Mouse (Mus musculus) adrenal gland, postnatal 25 days (tissue): Measurements from ENCODE around the gene Ank3. TPM values are rescaled to one million over a fixed set of nuclear protein-coding genes. Genes with fewer than 3 reads are reported as not detected.

Experiments
- DNase-seq: peaks from one replicate; pipeline ENCODE4 v3.0.0; 2021; ENCODE audit warnings: mixed read lengths
- total RNA-seq: library from RNA; stranded (reverse); gene quantifications from 2 replicates; pipeline ENCODE4 v1.2.3, GENCODE M21; 2021

The Ank3 gene
- total RNA-seq, 1 experiment from 2014 or later, result 18.2 TPM

DNA sequence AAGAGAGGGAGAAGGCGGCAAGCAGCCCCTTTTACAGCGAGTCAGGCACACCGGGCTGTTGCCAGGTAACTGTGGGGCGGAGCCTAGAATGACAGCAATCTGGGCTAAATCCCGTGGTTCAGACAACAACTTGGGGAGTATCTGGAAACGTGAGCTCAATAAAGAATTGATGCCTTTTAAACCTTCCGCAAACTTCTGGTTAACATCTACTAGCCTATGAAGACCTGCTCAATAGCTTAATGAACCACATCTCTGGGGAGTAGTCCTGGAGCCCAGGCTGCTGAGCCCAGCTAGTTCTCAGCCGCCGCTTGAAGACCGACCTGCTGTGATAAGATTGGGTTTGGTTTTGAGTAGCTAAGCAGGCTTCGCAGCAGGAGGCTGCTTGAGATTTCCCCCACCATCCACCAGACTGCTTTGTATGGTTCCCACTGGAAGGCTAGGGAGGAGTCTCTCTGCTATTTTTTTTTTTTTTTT, 175.7 kb downstream of the Ank3 start:
- peak; percentile 17 for DNase-seq

DNA sequence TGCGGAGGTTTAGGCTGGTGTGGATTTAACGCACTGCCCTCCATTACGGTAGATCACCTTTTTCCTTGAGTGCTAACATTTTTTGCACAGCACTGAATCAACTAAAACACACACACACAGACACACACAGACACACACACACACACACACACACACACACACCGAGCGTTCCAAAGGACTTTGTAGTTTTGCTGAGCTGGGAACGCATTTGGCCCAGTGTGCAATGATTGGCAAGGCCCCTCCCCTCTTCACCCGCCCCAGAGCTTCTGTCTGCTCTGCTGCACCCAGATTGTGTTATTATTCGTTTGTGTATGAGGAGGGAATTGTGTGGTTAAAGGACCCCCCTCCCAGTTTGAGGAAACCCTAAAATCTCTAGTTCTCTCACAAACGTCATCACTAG, 176.3 kb downstream of the Ank3 start:
- no peak for DNase-seq

DNA sequence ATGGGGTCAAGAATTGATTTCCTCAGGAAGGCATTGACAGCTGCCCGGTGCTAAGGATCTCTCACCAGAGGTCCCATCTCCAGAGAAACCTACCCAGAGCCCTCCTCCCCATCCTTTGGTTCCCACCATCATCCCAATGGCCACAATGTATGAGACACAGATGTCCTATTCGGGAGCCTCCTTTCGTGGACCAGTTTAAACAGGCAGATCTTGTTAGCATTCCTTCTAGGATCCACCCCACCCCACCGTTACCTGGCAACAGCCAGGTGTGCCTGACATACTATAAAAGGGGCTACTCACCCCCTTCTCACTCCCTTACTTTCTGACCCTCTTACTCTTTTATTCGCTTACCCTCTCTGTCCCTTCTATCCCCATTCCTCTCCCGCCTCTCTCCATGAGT, 176.9 kb downstream of the Ank3 start:
- no peak for DNase-seq

DNA sequence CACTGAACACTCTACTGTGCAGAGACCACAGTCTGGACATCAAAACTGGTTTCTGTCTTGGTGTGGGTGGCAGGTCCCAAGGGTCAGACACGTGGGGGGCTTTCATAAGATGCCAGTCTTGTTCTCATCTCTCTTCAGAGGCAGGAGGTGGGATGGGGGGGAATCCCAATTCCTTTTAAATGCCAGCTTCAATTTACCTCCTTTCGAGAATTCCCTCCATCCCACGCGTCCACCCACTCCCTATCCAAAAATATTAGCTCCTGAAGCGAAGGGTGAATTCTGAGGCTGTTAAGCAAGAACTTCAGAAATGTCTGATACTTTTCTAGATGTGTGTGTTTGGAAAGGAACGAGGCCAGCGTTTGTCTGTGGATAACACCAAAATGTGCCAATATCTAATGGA, 177.7 kb downstream of the Ank3 start:
- DNase-seq, result no peak

DNA sequence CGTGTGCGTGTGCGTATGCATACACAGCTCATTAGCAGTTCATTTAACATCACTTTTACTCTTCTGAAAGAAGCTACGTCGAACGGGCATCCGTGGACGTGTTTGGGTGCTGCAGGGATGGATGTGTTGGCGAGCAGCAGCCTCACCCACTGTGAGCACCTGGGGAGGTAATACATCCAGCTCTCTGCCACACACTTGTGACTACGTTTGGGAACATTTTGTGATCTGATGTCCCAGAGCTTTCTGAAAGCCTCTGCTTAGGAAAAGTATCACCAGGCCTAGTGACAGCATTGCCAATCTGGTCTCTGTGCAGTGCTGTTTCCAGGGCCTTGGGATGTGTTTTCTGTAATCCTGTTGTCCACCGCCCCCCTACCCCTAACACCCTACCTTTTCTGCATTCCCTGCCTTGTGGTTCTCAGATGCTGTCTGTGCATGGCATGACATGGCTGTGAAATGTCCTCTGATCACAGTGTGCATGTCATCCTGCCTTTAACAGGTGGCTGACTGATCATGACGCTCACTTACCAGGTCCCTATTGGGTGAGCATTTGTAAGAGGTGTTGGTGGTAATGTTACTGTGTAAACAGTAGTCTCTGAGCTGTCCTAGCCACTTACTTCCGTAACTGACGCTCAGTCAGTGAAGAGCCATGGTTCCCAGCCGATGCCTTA, 178.6 kb downstream of the Ank3 start:
- DNase-seq, result no peak

DNA sequence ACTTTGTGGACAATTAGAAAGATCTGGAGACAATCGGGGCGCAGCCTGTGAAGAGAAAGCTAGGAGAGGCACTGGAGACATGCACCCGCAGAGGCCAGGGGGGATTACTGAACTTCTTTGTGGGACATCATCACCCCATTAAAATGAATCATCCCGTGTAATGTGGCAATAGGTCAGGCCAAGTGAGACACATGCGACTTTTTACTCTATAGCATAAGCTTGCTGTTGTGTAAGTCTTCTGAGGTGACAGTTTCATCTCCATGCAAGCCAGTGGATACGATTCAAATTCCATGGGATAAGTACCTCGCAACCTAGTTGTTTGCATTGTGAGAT, 179.1 kb downstream of the Ank3 start:
- no peak for DNase-seq

DNA sequence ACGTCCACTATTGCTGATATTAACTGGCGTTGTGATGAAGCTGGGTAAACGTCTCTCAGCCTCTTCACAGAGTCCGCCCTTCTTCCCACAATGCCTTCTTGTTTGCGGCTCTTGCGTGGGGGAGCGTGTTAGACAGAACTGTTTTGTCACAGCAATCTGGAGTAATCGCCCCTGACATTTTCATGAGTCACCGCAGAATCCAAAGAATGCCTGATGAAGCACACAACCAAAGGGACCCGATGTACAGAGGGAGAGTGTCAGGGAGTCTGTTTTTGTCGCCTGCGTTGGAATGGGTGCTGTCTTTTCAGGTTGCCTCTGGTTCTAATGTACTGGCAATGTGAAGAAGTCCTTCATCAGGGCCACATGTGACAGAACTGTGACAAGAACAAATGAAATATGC, 181.0 kb downstream of the Ank3 start:
- peak; percentile 46 for DNase-seq

DNA sequence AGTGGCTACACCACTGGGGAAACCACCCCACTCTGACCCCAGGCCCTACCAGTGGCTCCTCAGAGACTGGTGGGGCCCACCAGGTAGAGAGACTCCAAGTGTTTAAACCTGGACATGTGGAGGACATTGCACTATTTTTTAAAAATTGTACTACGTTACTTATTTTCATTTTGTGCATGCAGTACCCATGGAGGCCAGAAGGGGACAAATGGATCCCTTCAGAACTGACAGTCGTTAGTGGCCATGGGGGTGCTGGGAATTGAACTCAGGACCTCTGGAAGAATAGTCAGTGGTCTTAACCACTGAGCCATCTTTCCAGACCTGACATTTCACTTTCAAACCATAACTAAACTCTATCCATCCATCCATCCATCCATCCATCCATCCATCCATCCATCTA, 183.0 kb downstream of the Ank3 start:
- no peak for DNase-seq

DNA sequence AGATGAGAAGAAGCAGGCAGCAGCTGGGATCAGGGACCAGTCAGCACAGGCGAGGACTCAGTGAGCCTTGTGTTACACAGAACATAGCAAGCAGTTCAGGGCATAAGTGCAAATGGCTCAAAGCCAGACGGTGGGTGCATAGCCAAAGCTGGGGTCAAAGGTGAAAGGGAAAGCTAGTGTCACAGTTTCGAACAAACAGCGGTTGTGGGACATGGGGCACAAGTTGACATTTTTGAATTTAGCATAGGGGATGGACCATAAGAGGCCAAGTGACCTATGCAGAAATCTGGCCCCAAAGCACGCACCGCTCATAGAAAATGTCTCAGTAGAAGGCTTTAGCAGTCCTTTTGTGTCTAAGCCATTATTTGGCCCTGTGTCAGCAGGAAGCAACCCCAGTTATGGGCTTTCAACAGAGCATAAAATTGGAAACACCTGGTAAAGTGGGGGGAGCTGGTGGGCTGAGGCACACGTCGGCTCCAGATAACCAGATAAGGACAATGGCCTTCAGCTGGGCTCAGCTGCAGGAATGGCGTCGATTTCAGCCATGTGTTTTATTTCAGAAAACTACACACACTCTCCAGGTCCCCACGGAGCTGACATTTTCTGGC, 185.4 kb downstream of the Ank3 start:
- DNase-seq, result no peak

DNA sequence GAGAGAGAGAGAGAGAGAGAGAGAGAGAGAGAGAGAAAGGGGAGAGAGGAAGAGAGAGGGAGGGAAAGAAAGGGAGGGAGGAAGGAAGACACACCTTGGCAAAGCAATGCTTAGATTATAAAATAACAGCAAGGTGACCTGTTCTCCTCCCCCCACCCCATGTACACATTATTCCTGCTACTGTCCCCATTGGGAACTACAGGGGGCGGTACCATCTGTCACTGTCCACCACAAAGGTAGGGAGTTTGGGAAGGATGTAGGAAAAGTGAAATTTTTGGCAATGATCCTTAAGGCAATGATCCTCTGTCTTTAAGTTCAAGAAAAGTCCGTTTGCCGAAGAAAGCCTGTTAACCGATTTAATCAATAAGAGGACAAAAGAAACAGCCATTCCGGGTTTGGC, 186.0 kb downstream of the Ank3 start:
- no peak for DNase-seq

DNA sequence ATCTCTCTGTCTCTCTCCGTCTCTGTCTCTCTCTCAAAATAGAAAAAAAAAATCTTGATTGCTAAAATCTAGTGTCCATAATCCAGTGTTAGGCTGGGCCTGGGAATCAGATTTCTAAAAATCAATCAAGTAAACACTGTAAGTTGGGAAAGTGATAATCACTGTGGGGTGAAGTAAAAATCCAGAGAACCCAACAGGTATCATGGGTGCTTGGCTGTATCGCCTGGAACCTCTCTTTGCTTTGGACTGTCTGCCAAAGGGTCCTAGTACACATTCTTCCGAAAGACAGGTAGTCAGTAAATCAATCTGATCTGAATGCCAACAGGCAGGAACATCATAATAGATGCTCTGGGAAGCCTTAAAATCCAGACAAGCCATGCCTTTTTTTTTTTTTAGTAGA, 186.7 kb downstream of the Ank3 start:
- DNase-seq, result no peak

DNA sequence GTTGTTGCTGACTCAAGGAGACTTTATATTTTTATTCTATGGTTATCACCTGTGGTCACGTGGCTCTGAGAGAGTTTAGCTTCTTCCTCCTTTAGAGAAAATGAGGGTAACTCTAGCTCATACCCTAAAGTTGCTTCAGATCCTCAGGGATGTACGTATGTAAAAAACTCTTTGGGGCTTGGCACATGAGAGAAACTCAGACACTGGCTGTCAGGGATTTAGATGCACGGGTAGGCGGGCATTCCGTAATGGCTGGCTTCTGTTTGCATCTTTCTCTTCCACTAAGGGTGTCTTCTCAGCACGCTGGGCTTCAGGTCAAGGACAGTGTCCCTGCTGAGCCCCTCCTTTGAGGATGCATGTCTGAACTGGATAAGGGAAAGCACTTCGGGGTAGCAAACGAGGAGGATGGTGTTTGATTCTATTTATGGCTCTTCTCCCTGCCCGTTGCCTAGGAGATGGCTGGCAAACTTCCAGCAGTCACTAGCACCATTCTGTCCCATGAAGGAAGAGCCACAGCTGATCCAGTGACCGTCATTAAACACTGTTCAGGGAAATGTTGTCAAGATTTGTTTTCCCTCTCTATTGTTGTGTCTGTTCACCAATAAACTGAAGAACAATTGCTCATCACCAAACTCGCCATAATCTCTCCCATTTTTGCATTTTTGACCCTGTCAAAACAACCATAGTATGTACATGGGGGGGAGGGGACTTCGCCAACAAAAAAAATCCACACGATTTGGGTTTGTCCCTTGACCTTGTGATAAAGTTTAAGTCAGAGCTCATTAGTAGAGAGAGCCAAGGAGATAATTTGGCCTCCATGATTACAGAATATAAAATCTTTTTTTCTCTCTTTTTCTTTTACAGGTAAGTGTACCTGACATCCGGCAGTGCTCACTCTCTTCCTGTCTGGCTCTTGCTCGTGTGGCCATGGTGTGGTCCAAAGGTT, 195.9 kb downstream of the Ank3 start:
- DNase-seq, result peak; percentile 71

DNA sequence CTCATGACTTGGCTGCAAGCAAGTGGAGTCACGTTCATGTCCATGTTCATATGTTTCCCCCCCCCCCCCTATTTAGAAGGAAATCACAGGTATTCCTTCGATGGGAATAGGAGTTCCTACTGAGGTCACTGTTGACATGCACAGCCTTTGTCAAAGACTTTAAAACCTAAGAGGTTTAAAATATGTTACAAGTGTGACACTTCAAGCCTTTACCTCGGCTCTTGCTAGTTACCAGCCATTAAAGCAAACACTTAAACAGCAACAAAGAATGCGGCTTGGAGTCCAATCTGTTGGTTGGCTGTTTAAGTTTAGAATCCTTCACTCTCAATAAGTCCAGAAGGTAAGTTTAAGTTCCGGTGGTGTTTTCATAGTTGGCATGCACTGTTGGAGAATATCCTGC, 196.9 kb downstream of the Ank3 start:
- DNase-seq, result no peak

DNA sequence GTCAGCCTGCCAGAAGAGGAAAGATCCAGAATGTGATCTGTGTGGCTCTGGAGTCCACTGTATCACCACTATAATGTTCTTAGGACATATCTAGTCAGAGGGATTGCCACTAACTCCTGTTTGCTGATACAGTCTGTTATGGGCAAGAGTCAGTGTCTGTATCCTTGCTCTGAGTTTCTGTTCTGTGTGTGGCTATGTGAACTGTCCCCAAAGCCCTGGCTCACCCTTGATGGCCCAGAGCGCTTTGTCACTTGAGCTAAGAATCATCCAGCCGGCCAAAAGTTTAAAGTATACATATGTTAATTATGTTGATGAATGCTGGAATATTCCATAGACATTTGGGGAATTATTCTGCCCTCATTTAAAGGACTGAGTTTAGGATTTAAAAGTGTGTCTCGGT, 202.9 kb downstream of the Ank3 start:
- no peak for DNase-seq

DNA sequence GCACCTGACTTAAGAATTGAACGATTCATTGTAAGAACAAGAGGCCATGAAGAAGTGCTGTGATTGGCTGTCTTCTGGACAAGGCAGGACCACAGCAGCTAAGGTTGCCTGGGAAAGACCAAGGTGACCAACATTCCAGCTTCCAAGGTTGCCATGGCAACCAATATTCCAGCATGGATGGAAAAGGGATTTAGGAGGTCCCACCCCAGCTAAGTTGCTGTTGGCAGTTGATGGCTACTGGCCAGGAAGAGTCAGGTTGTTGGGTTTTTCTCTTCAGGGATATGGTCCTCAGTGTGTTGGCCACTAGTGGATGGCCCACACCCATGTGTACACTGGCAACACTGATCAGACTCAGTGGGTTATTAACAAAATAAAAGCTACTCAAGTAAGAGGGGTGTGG, 204.1 kb downstream of the Ank3 start:
- DNase-seq, result no peak

DNA sequence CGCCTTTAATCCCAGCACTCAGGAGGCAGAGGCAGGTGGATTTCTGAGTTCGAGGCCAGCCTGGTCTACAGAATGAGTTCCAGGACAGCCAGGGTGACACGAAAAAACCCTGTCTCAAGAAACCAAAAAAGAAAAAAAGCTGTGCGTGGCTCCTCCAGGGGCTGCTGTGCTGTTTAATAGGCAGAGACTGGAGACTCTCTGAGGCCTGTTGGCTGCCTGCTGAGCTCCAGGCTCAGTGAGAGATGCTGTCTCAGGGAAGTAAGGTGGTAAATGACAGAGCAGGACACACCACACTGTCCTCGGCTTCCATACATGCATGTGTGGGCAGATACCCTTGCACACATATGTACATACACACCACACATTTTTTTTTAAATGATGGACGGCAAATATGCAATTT, 206.0 kb downstream of the Ank3 start:
- no peak for DNase-seq

DNA sequence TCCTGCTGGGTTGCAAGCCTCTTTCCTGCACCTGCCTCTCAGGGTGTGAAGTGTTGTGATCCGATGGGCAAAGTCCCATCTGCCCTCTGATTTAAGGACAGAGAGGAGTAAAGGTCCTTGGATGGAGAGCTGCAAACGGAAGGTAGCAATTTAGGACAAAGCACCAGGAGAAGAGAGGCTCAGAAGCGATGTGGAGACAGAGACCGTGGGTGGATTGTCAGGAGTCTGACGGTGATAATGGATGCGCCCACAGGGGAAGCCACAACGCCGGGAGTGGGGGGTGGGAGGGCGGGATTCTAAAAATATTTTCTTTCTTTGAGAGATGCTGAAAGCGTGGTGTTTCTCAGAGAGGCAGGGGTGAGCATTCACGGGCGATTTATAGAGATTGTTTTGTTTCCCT, 206.6 kb downstream of the Ank3 start:
- DNase-seq, result no peak

DNA sequence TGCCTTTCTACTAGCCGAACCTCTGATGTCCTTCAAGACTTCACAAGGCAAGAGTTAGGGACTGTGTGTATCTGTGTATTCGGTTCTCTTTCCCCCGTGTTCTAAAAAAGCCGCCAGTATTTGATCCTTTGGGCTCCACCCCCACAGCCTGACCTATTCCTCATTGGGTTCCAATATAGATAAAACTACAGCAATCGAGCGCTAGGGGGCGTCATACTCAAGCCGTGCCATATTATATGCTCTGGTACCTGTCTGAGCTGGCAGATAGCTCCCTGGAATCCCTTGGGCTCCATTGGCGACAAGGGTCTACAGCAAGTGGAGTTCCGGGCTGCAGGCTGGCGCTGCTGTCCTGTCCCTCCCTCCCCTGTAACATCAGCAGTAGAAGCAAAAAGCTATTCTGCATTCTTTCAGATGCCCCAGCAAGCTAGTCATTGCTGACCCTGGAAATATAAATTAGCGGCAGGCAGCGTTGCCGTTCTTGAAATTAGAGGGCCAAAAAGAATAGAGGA, 209.1 kb downstream of the Ank3 start:
- DNase-seq, result no peak

DNA sequence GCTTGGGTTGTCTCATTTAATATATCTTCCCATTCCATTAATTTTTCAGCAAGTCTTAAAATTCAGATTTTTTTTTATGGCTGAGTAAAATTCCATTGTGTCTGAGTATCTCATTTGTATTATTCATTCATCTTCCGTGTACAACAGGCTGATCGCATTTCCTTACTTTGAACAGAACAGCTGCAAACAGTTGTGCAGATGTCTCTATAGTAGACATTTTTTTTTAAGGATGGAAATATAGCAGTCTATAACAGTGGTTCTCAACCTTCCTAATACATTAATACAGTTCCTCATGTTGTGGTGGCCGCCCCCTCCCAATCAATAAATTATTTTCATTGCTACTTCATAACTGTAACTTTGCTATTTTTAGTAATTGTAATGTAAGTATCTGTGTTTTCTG, 212.7 kb downstream of the Ank3 start:
- no peak for DNase-seq

DNA sequence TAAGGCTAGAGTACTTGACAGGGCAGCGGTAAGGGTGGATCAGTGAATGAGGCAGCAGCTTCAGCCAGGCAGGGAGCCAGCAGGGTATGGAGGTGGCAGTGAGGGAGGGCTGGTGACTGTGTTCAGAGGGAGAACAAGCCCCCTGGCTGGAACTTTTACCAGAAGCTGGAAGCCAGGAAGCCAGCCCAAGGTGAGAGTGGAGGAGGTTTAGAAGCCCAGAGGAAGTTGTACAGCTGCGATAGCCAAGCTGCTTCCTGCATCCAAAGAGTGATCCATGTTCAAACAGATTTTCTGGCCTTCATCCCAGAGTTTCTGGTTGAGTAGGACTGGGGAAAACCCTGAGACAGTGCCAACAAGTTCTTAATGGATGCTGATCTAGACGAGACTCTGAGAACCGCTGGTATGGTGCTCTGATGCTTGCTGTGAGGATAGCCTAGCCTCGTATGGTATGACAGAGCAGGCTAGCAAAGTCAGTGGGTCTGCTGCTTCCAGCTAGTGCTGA, 213.3 kb downstream of the Ank3 start:
- DNase-seq, result peak; percentile 34

DNA sequence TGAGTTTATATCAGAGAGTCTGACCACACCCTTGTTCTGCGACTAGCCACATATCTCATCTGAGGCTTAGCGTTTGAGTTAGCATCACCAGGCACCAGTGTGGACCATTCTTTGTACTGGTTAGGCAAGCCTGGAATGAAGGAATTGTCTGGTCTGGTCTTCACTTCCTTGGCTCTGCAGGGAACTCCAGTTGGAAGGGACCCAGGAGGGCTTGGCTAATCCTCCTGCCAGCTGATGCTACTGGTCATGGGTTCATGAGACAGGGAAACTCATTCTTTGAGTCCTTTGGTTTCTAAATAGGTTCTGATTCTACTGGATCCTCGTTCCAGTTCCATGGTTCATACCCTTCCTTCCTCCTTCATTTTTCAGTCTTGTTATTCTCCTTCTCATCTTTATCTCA, 218.4 kb downstream of the Ank3 start:
- DNase-seq, result no peak

DNA sequence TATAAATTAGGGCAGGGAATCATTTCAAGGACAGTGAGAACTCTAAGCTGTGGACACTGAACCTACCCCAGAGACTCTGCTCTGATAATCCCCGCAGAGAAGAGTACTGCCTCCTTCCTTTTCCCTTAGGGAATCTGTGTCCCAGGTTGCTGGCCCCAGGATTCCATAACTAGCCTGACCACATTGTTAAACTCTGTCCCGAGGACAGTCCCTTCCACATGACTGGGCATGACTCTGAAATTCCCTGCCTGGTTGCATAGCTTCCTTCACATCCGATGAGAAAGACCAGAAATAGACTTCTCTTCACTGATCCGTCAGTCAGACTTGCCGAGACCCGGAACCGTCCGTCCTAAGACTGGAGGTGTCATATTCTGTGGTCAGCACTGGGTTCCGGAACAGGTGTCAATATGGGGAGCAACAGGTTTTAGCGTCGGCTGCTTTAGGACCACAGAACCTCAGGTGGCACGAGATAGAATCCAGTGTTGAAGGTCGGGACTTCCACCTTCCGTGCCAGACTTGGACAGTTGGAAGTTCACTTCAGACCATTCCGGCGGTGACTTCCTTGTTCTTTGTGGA, 219.1 kb downstream of the Ank3 start:
- DNase-seq, result no peak
